Mouse (Mus musculus) embryonic facial prominence, embryonic 11.5 days (tissue): Measurements from ENCODE around the gene Gm28360. TPM values are rescaled to one million over a fixed set of nuclear protein-coding genes. Genes with fewer than 3 reads are reported as not detected.
"Not testable (repeated sequence)": the region's sequence is repeated elsewhere in the genome, so short reads cannot be mapped to it uniquely, and the experiment has no call there.

Experiments used
- ATAC-seq: fragments of 200-750 bp; cut with Nextera tagmentation; replicated peaks from 2 replicates; pipeline ENCODE4 v1.8.0; 2017; ENCODE audit warnings: low read depth; ENCODE audit not compliant: insufficient number of reproducible peaks, low FRiP score, low TSS enrichment
- DNase-seq: peaks from one replicate; pipeline ENCODE4 v3.0.0-alpha.2; 2015; ENCODE audit warnings: low spot score
- H3K27ac ChIP-seq: fragments of 300-500 bp; sonication (generic); replicated peaks from 2 replicates; pipeline ENCODE4 v1.5.1; 2014; ENCODE audit warnings: mild to moderate bottlenecking, low read depth, low read length, control low read depth
- H3K27me3 ChIP-seq: fragments of 300-500 bp; sonication (generic); 2 replicates; pipeline ENCODE4 v1.6.1; 2014; ENCODE audit warnings: mild to moderate bottlenecking, low read length, moderate library complexity, mixed read lengths; ENCODE audit not compliant: control insufficient read depth, insufficient read depth
- H3K36me3 ChIP-seq: fragments of 300-500 bp; sonication (generic); replicated peaks from 2 replicates; pipeline ENCODE4 v1.6.1; 2014; ENCODE audit warnings: low read depth, mild to moderate bottlenecking, low read length, moderate library complexity, mixed read lengths; ENCODE audit not compliant: control insufficient read depth, insufficient read depth
- H3K4me1 ChIP-seq: fragments of 300-500 bp; sonication (generic); 2 replicates; pipeline ENCODE4 v1.6.1; 2014; ENCODE audit warnings: low read length, mixed read lengths; ENCODE audit not compliant: control insufficient read depth, insufficient read depth
- H3K4me2 ChIP-seq: fragments of 300-500 bp; sonication (generic); 2 replicates; pipeline ENCODE4 v1.6.1; 2014; ENCODE audit warnings: low read depth, mild to moderate bottlenecking, control low read depth, low read length, moderate library complexity
- H3K4me3 ChIP-seq: fragments of 300-500 bp; sonication (generic); 2 replicates; pipeline ENCODE4 v1.5.1; 2014; ENCODE audit warnings: low read depth, low read length, control low read depth
- H3K9ac ChIP-seq: fragments of 300-500 bp; sonication (generic); replicated peaks from 2 replicates; pipeline ENCODE4 v1.6.1; 2014; ENCODE audit warnings: mild to moderate bottlenecking, control low read depth, low read length
- H3K9me3 ChIP-seq: fragments of 300-500 bp; sonication (generic); replicated peaks from 2 replicates; pipeline ENCODE4 v1.6.1; 2016; ENCODE audit warnings: mild to moderate bottlenecking, low read length, inconsistent platforms, mixed read lengths; ENCODE audit not compliant: control insufficient read depth
- WGBS: fragments of 180-500 bp; shearing (Covaris S2); extraction: QIAGEN DNeasy Blood & Tissue Kit; methylation state at CpG from one replicate; pipeline ENCODE4 v1.1.7; 2014; 5-methylcytosine and 5-hydroxymethylcytosine counted together
- polyA plus RNA-seq: library from polyadenylated mRNA; unstranded; fragments of >200 nt; fragmentation: Nextera tagmentation; extraction: Ambion mirVana; gene quantifications from 2 replicates; pipeline ENCODE4 v1.2.1, GENCODE M21; 2014

Gene Gm28360
- not detected in 2 replicates for polyA plus RNA-seq

GRCm38 (mm10) chr1:117829781-117830180 is at the start of gene Gm28360:
Gm28360 (plus strand) TSS chr1:117830081.
- not testable (repeated sequence) for DNase-seq, H3K4me3 ChIP-seq, H3K9ac ChIP-seq, H3K36me3 ChIP-seq, H3K4me2 ChIP-seq, H3K27me3 ChIP-seq, H3K4me1 ChIP-seq, ATAC-seq, H3K27ac ChIP-seq, H3K9me3 ChIP-seq
- WGBS: 67% methylated on average over 5 of the region's 5 CpGs

GRCm38 (mm10) chr1:117780833-117781232 is 49.0 kb upstream of the Gm28360 start, which contains the start of gene B020011L13Rik:
B020011L13Rik (plus strand) TSS chr1:117781133.
- not testable (repeated sequence) for H3K9ac ChIP-seq, H3K4me3 ChIP-seq, H3K36me3 ChIP-seq, H3K4me1 ChIP-seq, H3K27me3 ChIP-seq, H3K27ac ChIP-seq, H3K4me2 ChIP-seq, DNase-seq, ATAC-seq, H3K9me3 ChIP-seq
- WGBS: 69% methylated on average over 3 of the region's 3 CpGs

GRCm38 (mm10) chr1:117816271-117816670 is 13.6 kb upstream of the Gm28360 start:
- not testable (repeated sequence) for ATAC-seq, H3K27me3 ChIP-seq, H3K36me3 ChIP-seq, DNase-seq, H3K4me1 ChIP-seq, H3K27ac ChIP-seq, H3K9me3 ChIP-seq, H3K9ac ChIP-seq, H3K4me2 ChIP-seq, H3K4me3 ChIP-seq

DNA sequence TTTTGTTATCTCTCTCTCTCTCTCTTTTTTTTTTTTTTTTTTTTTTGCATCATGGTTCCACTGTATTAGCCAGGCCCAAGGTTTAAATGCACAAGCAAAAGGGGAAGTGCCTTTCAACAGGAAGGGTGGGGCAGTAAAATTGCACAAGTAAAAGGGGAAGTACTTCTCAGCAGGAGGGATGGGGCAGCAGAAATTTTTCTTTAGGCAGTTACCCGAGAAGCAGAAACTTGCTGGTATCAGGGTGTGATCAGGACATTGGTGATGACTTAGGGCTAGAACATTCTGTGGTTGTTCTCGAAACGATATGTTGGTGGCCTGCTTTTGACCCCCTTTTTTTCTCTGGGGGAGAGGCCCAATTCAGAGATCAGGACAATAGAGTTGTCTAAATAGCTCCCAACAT is 21.8 kb downstream of the Gm28360 start:
- H3K4me3 ChIP-seq: not testable (repeated sequence)

More for the DNA sequence above, 21.8 kb downstream of the Gm28360 start:
- H3K27me3 ChIP-seq, DNase-seq, H3K4me2 ChIP-seq, H3K4me1 ChIP-seq, H3K9ac ChIP-seq, H3K36me3 ChIP-seq, H3K9me3 ChIP-seq, H3K27ac ChIP-seq, ATAC-seq: not testable (repeated sequence)
- 84% methylated on average over 3 of the region's 3 CpGs for WGBS

Other genes starting within 250 kb of the Gm28360 start
- not detected in 2 replicates for gene Gm28363, start 132.9 kb upstream of the Gm28360 start, polyA plus RNA-seq
- gene B020011L13Rik, start 48.9 kb upstream of the Gm28360 start, polyA plus RNA-seq: not detected in 2 replicates
- not detected in 2 replicates for gene Gm28168, start 97.9 kb downstream of the Gm28360 start, polyA plus RNA-seq
- not detected in 2 replicates for gene Gm7145, start 135.9 kb downstream of the Gm28360 start, polyA plus RNA-seq